Mouse (Mus musculus): ENCODE data around the gene Ppp1r1b.
"Not testable (repeated sequence)": the region's sequence is repeated elsewhere in the genome, so short reads cannot be mapped to it uniquely, and the experiment has no call there.

Gene Ppp1r1b

GRCm38 (mm10) chr11:98372406-98372805 is 24.2 kb downstream of the Ppp1r1b start:
- peak; percentile 40 to 56 for DNase-seq (ENCODE audit: low spot score in 2 of 2)

DNA sequence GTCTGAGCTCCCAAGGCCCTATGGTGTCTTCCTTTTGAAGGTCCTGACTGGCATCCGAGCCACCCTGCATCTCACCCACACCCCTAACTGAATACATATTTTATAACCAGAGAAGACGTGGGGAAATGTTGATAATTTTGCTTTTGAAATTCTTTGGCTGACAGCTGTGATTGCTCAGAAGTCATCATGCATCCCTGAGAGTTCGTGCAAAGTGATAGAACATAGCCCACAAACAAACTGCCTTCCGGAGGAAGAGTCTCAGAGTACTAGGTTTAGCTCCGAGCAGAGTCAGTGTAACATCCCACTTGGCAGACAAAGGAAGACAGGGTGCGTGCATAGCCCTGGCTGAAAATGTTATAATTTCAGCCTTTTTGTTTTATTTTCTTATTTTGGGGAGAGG is 25.0 kb downstream of the Ppp1r1b start:
- DNase-seq (ENCODE audit: low spot score in 2 of 2): no peak

GRCm38 (mm10) chr11:98374266-98374665 is 26.1 kb downstream of the Ppp1r1b start:
- DNase-seq (ENCODE audit: low spot score in 2 of 2): no peak

DNA sequence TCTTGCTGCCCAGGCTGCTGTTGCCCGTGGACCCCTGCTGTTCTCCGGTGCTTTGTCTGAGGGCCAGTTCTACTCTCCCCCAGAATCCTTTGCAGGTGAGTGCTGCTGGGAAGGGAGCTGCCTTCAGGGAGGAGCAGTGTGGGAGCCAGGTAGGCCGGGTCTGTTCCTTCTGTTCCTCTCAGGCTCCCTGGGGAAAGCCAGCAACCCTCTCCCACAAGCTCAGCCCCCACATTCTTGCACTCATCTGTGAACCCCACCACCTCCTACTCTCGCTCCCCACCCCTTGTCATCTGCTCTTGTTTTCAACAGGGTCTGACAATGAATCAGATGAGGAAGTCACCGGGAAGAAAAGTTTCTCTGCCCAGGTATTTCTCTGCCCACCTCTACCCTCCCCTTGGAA is 28.6 kb downstream of the Ppp1r1b start:
- no peak for DNase-seq (ENCODE audit: low spot score in 2 of 2)

GRCm38 (mm10) chr11:98377787-98378186 is 29.6 kb downstream of the Ppp1r1b start:
- DNase-seq (ENCODE audit: low spot score in 2 of 2): no peak

DNA sequence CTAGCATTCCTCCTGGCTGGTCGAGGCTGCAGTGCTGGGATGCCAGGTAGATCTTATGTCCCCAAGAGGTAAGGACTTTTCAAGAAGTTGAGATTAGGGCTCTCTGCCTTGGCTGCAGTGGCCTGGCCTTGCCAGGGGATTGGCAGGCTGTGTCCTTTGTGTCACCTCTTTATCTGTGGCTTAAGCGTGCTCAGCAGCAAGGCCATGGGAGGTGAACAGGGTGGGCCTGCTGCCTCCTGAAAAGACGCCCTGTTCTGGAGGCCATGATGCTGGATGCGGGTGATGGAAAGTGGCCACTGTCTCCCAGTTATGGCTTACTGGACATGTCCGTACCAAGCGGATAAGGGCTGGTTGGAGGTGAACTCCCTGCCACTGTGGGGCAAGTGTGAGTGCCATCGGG is 31.2 kb downstream of the Ppp1r1b start:
- no peak for DNase-seq (ENCODE audit: low spot score in 2 of 2)

GRCm38 (mm10) chr11:98380106-98380505 is 31.9 kb downstream of the Ppp1r1b start:
- no peak for DNase-seq (ENCODE audit: low spot score in 2 of 2)

DNA sequence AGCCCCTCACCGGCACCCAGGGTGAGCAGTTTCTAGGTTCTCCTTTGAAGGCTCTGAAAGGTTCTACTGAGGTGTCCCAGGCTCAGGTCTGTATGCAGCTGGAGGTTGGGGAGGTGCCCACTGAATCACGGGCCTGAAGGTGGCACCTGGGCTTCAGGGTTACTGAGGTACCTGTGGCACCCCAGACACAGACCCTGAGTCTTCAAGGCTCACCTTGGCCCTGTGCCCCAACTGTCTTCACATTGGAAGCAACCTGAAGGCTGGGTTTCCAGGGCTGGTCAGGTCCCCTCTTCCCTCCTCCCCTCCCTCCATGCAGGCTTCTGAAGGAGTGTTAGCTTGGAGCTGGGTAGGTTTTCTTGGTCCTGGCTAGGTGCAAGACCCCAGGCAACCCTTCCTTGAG is 33.4 kb downstream of the Ppp1r1b start:
- DNase-seq (ENCODE audit: low spot score in 2 of 2): no peak

DNA sequence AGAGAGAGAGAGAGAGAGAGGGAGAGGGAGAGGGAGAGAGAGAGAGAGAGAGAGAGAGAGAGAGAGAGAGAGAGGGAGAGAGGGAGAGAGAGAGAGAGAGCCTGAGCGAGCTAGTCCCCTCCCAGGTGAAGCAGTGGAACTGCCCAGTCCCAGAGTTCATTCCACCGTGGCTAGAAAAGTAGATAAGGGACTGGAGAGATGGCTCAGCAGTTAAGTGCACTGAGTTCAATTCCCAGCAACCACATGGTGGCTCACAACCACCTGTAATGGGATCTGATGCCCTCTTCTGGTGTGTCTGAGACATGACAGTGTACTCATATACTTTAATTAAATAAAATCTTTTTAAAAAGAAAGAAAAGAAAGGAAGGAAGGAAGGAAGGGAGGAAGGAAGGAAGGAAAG is 34.2 kb downstream of the Ppp1r1b start:
- DNase-seq (ENCODE audit: low spot score in 2 of 2): not testable (repeated sequence)

DNA sequence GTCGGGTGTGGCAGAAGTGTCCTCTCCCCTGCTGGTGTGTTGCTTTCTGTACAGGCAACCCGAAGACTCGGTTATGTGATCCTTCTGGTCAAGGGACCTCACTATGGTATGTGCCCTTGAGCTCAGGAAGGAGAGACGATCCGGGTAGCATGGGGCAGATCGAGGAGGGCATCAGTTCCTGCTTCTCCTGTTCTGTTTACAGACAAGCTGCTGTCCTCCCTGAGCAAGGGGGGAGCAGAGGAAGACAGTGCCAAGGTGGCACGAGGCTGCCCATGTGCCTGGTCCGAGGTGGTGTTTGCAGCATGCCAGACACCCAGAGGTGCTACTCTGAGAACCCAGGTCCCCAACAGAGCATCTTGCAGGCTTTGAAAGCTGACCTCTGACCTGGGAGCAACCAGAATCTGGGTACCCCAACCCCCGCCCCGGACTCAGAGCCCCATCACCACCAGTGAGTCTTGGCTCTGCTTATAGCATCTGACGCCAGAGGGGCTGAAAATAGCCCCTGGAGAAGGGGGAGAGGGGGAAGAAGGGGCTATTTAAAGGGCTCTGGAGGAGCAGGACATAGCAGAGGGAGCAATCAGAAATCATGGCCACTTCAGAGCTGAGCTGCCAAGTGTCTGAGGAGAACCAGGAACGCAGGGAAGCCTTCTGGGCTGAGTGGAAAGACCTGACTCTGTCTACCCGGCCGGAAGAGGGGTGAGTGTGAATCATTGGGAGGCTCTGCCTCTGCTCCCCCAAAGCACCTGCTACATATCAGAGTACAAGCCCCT is 35.2 kb downstream of the Ppp1r1b start, which contains the start of gene Tcap:
Gene Tcap, plus strand, starts transcription at position 551 of the 770 bp plus-strand sequence.
- no peak for DNase-seq (ENCODE audit: low spot score in 2 of 2)

- no peak for DNase-seq (ENCODE audit: low spot score in 2 of 2)
Measured at GRCm38 (mm10) chr11:98384216-98384615, 36.0 kb downstream of the Ppp1r1b start.

DNA sequence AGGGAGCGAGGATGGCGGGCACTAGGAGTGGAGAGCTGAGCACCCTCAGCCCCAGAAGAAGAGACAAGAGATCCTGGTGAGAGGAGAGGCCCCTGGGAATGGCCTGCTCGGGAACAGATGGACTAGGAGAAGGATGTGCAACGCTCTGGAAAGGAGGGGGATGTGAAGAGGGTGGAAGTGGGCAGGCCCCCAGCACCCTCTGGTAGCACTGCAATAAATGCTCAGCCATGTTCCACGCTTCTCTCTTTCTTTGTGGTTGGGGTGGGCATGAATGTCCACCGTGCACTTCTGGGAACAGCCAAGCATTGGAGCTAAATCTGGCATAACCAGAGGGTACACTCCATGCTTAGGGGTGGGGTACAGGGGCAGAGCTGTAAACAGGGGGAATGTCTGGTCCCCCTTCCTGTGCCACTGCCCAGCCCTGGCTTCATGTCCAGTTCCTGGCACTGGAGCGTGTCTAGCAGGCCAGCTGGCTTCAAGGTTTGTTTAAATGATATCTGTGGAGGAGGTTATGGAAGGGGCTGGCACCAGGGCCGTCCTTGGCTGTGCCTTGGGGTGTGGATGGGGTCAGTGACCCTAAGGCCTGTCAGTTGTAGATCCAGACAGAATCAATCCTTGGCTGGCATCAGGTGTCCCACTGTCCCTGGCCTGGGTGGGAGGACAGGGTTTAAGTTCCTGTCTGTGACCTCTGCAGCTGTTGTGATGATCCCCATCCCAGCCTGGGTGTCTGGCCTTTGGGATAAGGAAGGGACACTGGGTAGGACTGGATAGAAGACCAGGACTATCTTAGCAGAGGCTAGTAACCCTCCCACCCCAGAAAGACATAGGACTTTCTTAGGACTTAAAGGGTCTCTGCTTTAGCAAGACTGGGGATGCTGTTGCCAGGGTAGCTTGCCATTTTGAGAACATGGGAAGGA is 36.8 kb downstream of the Ppp1r1b start:
- DNase-seq (ENCODE audit: low spot score in 2 of 2): no peak

DNA sequence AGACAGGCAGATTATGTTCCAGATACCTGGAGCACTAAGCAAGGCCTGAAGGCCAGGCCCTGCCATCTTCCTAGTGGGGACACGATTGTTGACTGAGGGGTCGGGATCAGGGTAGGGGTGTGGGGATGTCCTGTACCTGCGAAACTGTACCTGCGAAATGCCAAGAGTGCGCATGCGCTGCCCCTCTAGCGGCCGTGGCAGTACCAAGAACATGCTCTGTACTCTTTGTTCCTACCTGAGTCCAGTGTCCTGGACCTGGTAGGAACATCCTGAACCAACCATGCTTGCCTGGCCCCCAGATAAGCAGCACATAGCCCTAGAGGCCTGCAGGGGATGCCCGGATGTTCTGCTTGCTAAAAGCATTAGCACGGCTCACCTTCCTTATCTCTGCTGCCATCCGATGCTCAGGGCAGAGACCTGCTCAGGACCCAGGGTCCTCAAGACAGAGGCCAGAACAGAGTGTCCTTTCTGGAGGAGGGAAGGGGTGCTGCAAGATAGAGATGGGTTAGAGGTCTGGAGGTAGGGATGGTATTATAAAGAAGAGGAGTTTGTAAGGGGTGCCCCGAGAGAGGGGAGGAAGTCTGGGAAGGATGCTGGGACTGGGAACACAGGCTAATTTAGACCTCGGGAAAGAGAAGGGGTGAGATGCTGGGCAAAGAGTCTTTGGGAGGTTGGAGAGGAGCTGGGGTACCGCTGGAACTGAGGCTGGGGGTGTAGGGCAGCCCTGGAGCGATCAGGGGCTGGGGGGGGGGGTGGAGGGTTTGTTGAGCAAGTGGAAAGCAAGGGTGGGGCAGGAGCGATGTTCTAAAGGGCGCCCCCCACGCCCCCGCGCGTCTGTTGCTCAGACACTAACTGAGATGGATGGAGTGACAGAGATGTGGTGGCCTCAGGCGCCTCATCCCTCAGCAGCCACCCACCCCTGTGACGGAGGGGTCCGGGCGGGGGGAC is 37.7 kb downstream of the Ppp1r1b start, which contains the start of gene Pnmt:
Gene Pnmt, plus strand, starts transcription at position 813 of the 948 bp plus-strand sequence.
- DNase-seq (ENCODE audit: low spot score in 2 of 2): no peak

GRCm38 (mm10) chr11:98386596-98386995 is 38.4 kb downstream of the Ppp1r1b start:
- no peak for DNase-seq (ENCODE audit: low spot score in 2 of 2)

GRCm38 (mm10) chr11:98387056-98387577 is 38.9 kb downstream of the Ppp1r1b start:
- DNase-seq (ENCODE audit: low spot score in 2 of 2): no peak

DNA sequence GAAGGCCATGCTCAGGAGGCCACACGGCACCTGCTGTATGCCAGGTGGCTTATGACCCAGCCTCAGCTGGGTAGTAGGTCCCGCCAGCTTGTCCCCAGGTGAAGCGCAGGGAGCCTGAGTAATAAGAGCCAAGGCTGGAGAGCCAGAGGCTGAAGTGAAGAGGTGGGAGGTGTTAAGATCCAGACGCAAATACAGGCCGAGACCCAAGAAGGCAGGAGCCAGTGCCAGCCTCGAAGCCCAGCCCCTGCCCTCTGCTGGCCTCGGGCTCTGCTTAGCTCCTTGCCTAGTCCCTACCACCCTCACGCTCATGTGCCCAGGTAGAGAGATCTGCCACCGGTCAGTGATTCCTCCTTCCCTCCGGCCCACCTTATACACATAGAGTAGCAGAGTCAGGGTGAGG is 40.1 kb downstream of the Ppp1r1b start:
- no peak for DNase-seq (ENCODE audit: low spot score in 2 of 2)

GRCm38 (mm10) chr11:98389221-98389780 is 41.1 kb downstream of the Ppp1r1b start:
- peak in 1 of 2 experiments; percentile 33 for DNase-seq (ENCODE audit: low spot score in 2 of 2)

GRCm38 (mm10) chr11:98390141-98390540 is 41.9 kb downstream of the Ppp1r1b start:
- DNase-seq (ENCODE audit: low spot score in 2 of 2): no peak

- DNase-seq (ENCODE audit: low spot score in 2 of 2): no peak
Measured at GRCm38 (mm10) chr11:98392034-98392433, 43.8 kb downstream of the Ppp1r1b start.

DNA sequence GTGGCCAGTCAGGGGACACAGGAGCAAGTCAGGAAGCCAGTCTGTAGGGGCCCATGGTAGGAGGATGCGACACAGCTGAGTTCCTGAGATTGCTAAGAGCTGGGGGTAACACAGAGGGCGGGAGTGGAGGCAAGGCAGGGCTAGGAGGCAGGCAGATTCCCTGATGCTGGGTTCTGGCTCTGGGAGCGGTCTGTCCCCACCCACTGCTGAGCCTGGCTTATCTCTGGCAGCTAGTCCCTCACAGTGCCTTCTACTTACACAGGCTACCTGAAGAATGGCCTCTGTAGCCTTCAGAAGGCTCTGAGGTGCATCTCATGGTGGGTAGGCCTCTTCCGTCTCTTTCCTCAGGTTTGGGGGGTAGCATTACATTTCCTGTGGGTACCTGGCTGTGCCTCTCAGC is 44.4 kb downstream of the Ppp1r1b start:
- DNase-seq (ENCODE audit: low spot score in 2 of 2): no peak

- DNase-seq (ENCODE audit: low spot score in 2 of 2): peak; percentile 63 to 73
Measured at GRCm38 (mm10) chr11:98393317-98393716, 45.1 kb downstream of the Ppp1r1b start.
